Mouse (Mus musculus) ovary, adult 2 months (tissue): ENCODE results near the gene Sms. TPM values are rescaled to one million over a fixed set of nuclear protein-coding genes. Genes with fewer than 3 reads are reported as not detected.

Source experiments
- polyA plus RNA-seq: library from polyadenylated mRNA; depleted of rRNA; stranded (reverse); fragments of >200 nt; gene quantifications from 2 replicates; pipeline ENCODE4 v1.2.3, GENCODE M21; 2012; rRNA removed

The Sms gene
- 13.3 and 13.8 TPM in 2 replicates for polyA plus RNA-seq

DNA sequence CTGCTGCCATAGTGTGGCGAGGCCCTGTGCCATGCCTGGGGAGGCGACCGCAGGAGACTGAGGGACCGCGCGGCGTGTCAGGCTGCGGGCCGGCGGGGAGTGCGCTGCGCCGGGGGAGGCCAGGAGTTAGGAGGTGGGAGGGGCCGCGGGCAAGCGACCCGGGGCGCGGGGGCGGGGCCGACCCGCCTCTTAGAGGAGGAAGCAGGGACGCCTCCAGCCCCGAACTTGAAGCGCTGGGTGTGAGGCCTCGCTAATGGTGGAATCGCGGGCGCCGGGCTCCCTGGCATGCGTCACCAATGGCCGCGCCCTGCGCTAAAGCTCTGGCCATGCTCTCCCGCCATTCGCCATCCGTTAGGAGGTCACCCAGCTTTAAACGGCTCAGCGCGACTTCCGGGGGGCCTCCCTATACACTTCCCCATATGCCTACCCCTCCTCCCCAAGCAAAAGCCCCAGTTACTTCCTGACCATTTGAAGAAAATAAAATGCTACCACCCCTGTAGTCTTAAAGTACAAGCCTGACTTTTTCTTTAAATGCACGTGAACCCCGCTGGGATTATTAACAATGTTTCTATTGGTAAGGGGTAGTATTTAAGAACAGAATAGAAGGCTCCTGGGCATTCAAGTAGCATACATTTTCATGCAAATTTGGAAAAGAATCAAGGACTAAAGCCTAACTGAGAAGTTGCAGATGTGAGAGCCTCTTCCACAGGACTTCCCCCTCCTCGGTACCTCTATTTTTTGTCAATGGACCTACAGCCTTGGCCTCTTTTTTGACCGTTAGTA lies at the start of gene Sms:
Gene Sms, minus strand, starts transcription at position 344 of the 783 bp plus-strand sequence.

DNA sequence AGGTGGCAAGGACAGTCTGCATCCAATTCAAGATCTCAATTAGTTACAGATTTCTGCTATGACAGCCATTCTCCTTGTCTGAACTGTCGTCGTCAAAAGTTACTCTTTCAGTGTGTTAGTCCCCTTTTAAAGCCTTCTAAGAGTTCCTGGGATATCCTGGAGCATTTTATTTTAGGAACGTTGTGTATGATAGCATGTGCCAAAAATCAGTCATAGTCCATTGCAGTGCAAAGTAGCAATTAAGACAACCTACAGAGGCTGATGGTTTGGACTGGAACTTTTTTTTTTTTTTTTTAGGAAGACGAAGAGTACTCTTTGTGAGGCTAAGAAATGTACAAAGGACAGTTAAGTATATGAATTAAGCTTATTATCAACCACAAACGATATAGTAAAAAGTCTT lies 76.9 kb downstream of the Sms start, which contains the start of gene Phex:
Gene Phex, minus strand, starts transcription at position 101 of the 400 bp plus-strand sequence.

Other genes starting within 250 kb of the Sms start
- 0.09 TPM in 2 replicates for gene Phex, start 77.0 kb downstream of the Sms start, polyA plus RNA-seq
- gene Yy2, start 76.7 kb upstream of the Sms start, polyA plus RNA-seq = 0.07 TPM in 1 of 2 replicates, not detected in the other
- gene Mbtps2, start 106.4 kb upstream of the Sms start, polyA plus RNA-seq = 9.8 and 12.6 TPM in 2 replicates
- 0.85 and 2.9 TPM in 2 replicates for gene Smpx, start 206.6 kb upstream of the Sms start, polyA plus RNA-seq